ENCODE assay signal across 8 mouse cellular contexts in genomic region chr10:37136981-37137518, GRCm38 (mm10). TPM values are rescaled to one million over a fixed set of nuclear protein-coding genes. Genes with fewer than 3 reads are reported as not detected.
DNase-seq lines count a peak whose midpoint lies in the region; ATAC-seq and TF ChIP-seq lines count a peak whose summit lies in the region.

No protein-coding gene starts in this region.

- H3K9me3 ChIP-seq in forebrain, embryonic 14.5 days (replicated peaks; ENCODE audit: control insufficient read depth, low read length) = no peaks in the 10 kb centered on the region
- no peaks in the 10 kb centered on the region for H3K9me3 ChIP-seq in liver, postnatal 0 days (ENCODE audit: low read length)
- no peaks in the 10 kb centered on the region for H3K9me3 ChIP-seq in neural tube, embryonic 13.5 days

- peak; percentile 59 for ATAC-seq in cerebellum, adult (ENCODE audit: insufficient number of reproducible peaks, low FRiP score, low TSS enrichment)
- peak; percentile 50 for ATAC-seq in forebrain, embryonic 14.5 days
- ATAC-seq in liver, postnatal 0 days = peak; percentile 78
- peak; percentile 41 for ATAC-seq in neural tube, embryonic 13.5 days (ENCODE audit: low read depth)

- peak overlapping the region; percentile 54 for H3K4me2 ChIP-seq in forebrain, embryonic 14.5 days (ENCODE audit: low read length)
- peak overlapping the region; percentile 90 for H3K4me2 ChIP-seq in liver, postnatal 0 days (ENCODE audit: low read depth, low read length)
- H3K4me2 ChIP-seq in neural tube, embryonic 13.5 days = peak overlapping the region; percentile 88

- H3K4me1 ChIP-seq in forebrain, embryonic 14.5 days (ENCODE audit: control insufficient read depth, insufficient read depth, low read length) = peaks cover 17% of the 10 kb centered on the region
- no peaks in the 10 kb centered on the region for H3K4me1 ChIP-seq in liver, postnatal 0 days (ENCODE audit: insufficient read depth)
- H3K4me1 ChIP-seq in neural tube, embryonic 13.5 days (replicated peaks) = peaks cover 29% of the 10 kb centered on the region

- H3K27ac ChIP-seq in forebrain, embryonic 14.5 days (ENCODE audit: low read depth, low read length) = peak overlapping the region; percentile 100
- H3K27ac ChIP-seq in liver, postnatal 0 days (ENCODE audit: low read depth) = peak overlapping the region; percentile 92
- peak overlapping the region; percentile 100 for H3K27ac ChIP-seq in neural tube, embryonic 13.5 days (replicated peaks)

- peak overlapping the region; percentile 100 for H3K9ac ChIP-seq in forebrain, embryonic 14.5 days (ENCODE audit: low read length)
- peak overlapping the region; percentile 87 for H3K9ac ChIP-seq in liver, postnatal 0 days (replicated peaks)
- peak overlapping the region; percentile 100 for H3K9ac ChIP-seq in neural tube, embryonic 13.5 days

- peak overlapping the region; percentile 96 for H3K4me3 ChIP-seq in forebrain, embryonic 14.5 days (ENCODE audit: low read depth, low read length)
- H3K4me3 ChIP-seq in liver, postnatal 0 days (ENCODE audit: low read depth, low read length) = peak overlapping the region; percentile 76
- H3K4me3 ChIP-seq in neural tube, embryonic 13.5 days = peak overlapping the region; percentile 100

- DNase-seq in ES-CJ7 (ENCODE audit: low read depth, low spot score) = peak; percentile 72
- peak; percentile 89 for DNase-seq in forebrain, embryonic 14.5 days (ENCODE audit: low spot score)
- DNase-seq in heart, postnatal 14 days = peak; percentile 98 to 99
- peak; percentile 89 for DNase-seq in layer of hippocampus, adult 11-12 months (ENCODE audit: low spot score)
- DNase-seq in liver, postnatal 0 days = peak; percentile 90
- peak; percentile 42 for DNase-seq in telencephalon, adult 2 months (ENCODE audit: low read depth, low spot score)

- TF ChIP-seq EP300 in liver, postnatal 0 days (IDR thresholded peaks at IDR 0.05; ENCODE audit: low read depth) = no peak

- under 1% methylated on average over 46 of the region's 49 CpGs for whole genome bisulfite sequencing in forebrain, embryonic 14.5 days
- WGBS in liver, postnatal 0 days (ENCODE audit: insufficient replicate concordance) = 2% methylated on average over 31 of the region's 49 CpGs
- under 1% methylated on average over 38 of the region's 49 CpGs for WGBS in neural tube, embryonic 13.5 days

- H3K27me3 ChIP-seq in forebrain, embryonic 14.5 days (replicated peaks; ENCODE audit: control insufficient read depth, insufficient read depth, low read length) = no peaks in the 10 kb centered on the region
- no peaks in the 10 kb centered on the region for H3K27me3 ChIP-seq in liver, postnatal 0 days (ENCODE audit: insufficient read depth, low read length)
- H3K27me3 ChIP-seq in neural tube, embryonic 13.5 days = no peaks in the 10 kb centered on the region

- peak; percentile 82 for TF ChIP-seq CTCF in liver, postnatal 0 days (IDR thresholded peaks at IDR 0.05; ENCODE audit: low read depth)

- peaks cover 36% of the 10 kb centered on the region for H3K36me3 ChIP-seq in forebrain, embryonic 14.5 days (ENCODE audit: control insufficient read depth, insufficient read depth, low read length)
- no peaks in the 10 kb centered on the region for H3K36me3 ChIP-seq in liver, postnatal 0 days (replicated peaks; ENCODE audit: insufficient read depth, low read length)
- peaks cover 37% of the 10 kb centered on the region for H3K36me3 ChIP-seq in neural tube, embryonic 13.5 days

- intact Hi-C loops in heart, postnatal 14 days (cut with DNase I) = loop anchor here (1.0 to 10.0 kb wide), 11 partner anchors 30 to 1415 kb away; no protein-coding TSS in a partner anchor

RNA-seq across cellular contexts. Expression of gene Marcks, which starts 1.7 kb away (rescaled TPM):
- 319 and 350 TPM in 2 replicates for polyA plus RNA-seq in forebrain, embryonic 14.5 days (2014; fragmentation: Nextera tagmentation; extraction: Ambion mirVana)
- 10 to 100 TPM; 75.6 to 79.2 TPM for total RNA-seq in heart, postnatal 14 days (2021)
- 24.8 and 25.3 TPM in 2 replicates for polyA plus RNA-seq in liver, postnatal 0 days (2015; fragmentation: Nextera tagmentation; extraction: Ambion mirVana)
- 212 TPM in 2 replicates for polyA plus RNA-seq in neural tube, embryonic 13.5 days (2015; fragmentation: Nextera tagmentation; extraction: Ambion mirVana)

Comparison
In these comparisons a context has a peak if more than half of its experiments do, and no peak if none do; other contexts are left out.
1. Peak in every context shown above with its lines: DNase-seq, ATAC-seq, H3K4me3 ChIP-seq and H3K27ac ChIP-seq.
2. DNase-seq: peak in every context shown above with its lines; median percentile 98 in heart, postnatal 14 days; 90 in liver, postnatal 0 days; 89 in forebrain, embryonic 14.5 days; 89 in layer of hippocampus, adult 11-12 months; 72 in ES-CJ7; 42 in telencephalon, adult 2 months.